Mouse (Mus musculus) CH12.LX (cell line): Measurements from ENCODE around the gene Pigr.

Source experiments
- E2F4 ChIP-seq: IDR thresholded peaks from 2 replicates; pipeline ENCODE4 v1.6.1; 2011; ENCODE audit warnings: low read depth, low read length, improper control_type of control experiment; ENCODE audit not compliant: insufficient replicate concordance
- MYC ChIP-seq: IDR thresholded peaks from 2 replicates; pipeline ENCODE4 v1.6.1; 2011; ENCODE audit warnings: low read depth, mild to moderate bottlenecking, improper control_type of control experiment, low read length
- POLR2AphosphoS2 ChIP-seq: IDR thresholded peaks from 2 replicates; pipeline ENCODE4 v1.6.1; 2011; ENCODE audit warnings: low read depth, low read length, improper control_type of control experiment
- TCF12 ChIP-seq: IDR thresholded peaks from 2 replicates; pipeline ENCODE4 v1.6.1; 2014; ENCODE audit warnings: low read depth, mild to moderate bottlenecking, inconsistent platforms, low read length, improper control_type of control experiment
- ZC3H11A ChIP-seq: IDR thresholded peaks from 2 replicates; pipeline ENCODE4 v1.6.1; 2012; ENCODE audit warnings: low read depth, mild to moderate bottlenecking, inconsistent platforms, low read length, improper control_type of control experiment
- ZNF384 ChIP-seq: IDR thresholded peaks from 2 replicates; pipeline ENCODE4 v1.6.1; 2012; ENCODE audit warnings: low read depth, low read length, improper control_type of control experiment, inconsistent platforms

GRCm38 (mm10) chr1:130810906-130811305 lies 15.6 kb upstream of the Pigr start:
- TF ChIP-seq ZNF384 (no peak), ZC3H11A (no peak), TCF12 (no peak), MYC (no peak), E2F4 (no peak), POLR2AphosphoS2 (no peak)
